Mouse (Mus musculus) heart, postnatal 10 days (tissue): ENCODE measurements around the gene Serpinb3a. TPM values are rescaled to one million over a fixed set of nuclear protein-coding genes. Genes with fewer than 3 reads are reported as not detected.
A peak's percentile ranks its signal among the peaks of the same experiment; 100 is the strongest.
"Not testable (repeated sequence)": the region's sequence is repeated elsewhere in the genome, so short reads cannot be mapped to it uniquely, and the experiment has no call there.

ENCODE experiments used
- DNase-seq, 2 experiments: peaks; one replicate each; pipeline ENCODE4 v3.0.0; 2021
- intact Hi-C: fragments of 180-260 bp; cut with DNase I; formaldehyde crosslinking; loops from one replicate; pipeline ENCODE4 v1.15.1; 2025
- total RNA-seq, 2 experiments: library from RNA; stranded (reverse); gene quantifications; 2 replicates each; pipeline ENCODE4 v1.2.3; 2021

Gene Serpinb3a
- not detected for total RNA-seq

- intact Hi-C loops = no loop called here
- no peak for DNase-seq
These were observed at the start of gene Serpinb3a for GRCm38 (mm10) chr1:107052203-107052602. Gene Serpinb3a (minus strand): TSS chr1:107052303.

GRCm38 (mm10) chr1:107098417-107098816 is 46.3 kb upstream of the Serpinb3a start:
- DNase-seq = no peak
- intact Hi-C loops = no loop called here

- DNase-seq = no peak
- intact Hi-C loops = no loop called here
These were observed 31.3 kb upstream of the Serpinb3a start, which contains the start of gene Serpinb3d for GRCm38 (mm10) chr1:107083406-107083805. Gene Serpinb3d (minus strand): TSS chr1:107083506.

- intact Hi-C loops, DNase-seq: not testable (repeated sequence)
These were observed 17.9 kb downstream of the Serpinb3a start for GRCm38 (mm10) chr1:107034236-107034635.

GRCm38 (mm10) chr1:107025886-107026285 is 26.2 kb downstream of the Serpinb3a start:
- no peak for DNase-seq
- intact Hi-C loops = no loop called here

- no peak for DNase-seq
- intact Hi-C loops = no loop called here
These were observed 36.9 kb downstream of the Serpinb3a start for GRCm38 (mm10) chr1:107015210-107015609.

- DNase-seq = peak; percentile 16 to 29
- intact Hi-C loops = loop anchor here (5.0 kb wide), 1 partner anchor 468 kb away; no protein-coding TSS in a partner anchor
These were observed 37.6 kb downstream of the Serpinb3a start for GRCm38 (mm10) chr1:107014530-107014929.

- intact Hi-C loops = loop anchor here (5.0 kb wide), 1 partner anchor 211 kb away; no protein-coding TSS in a partner anchor
These were observed 45.8 kb downstream of the Serpinb3a start for GRCm38 (mm10) chr1:107006316-107006715.

GRCm38 (mm10) chr1:107001754-107002153 is 50.3 kb downstream of the Serpinb3a start:
- no peak for DNase-seq
- intact Hi-C loops = no loop called here

More at GRCm38 (mm10) chr1:107006316-107006715, 45.8 kb downstream of the Serpinb3a start:
- DNase-seq = no peak

GRCm38 (mm10) chr1:107000424-107000823 is 51.7 kb downstream of the Serpinb3a start:
- DNase-seq = peak; percentile 56 to 59
- intact Hi-C loops = no loop called here

Other genes with a start within 250 kb of the Serpinb3a start
- gene Serpinb5, start 191.1 kb downstream of the Serpinb3a start, total RNA-seq = not detected
- gene Serpinb12, start 117.9 kb downstream of the Serpinb3a start, total RNA-seq = not detected
- gene Serpinb13, start 71.3 kb downstream of the Serpinb3a start, total RNA-seq = not detected
- gene Serpinb3d, start 31.2 kb upstream of the Serpinb3a start, total RNA-seq = not detected
- not detected for gene Serpinb3b, start 226.1 kb upstream of the Serpinb3a start, total RNA-seq
- gene Serpinb3c, start 226.1 kb upstream of the Serpinb3a start, total RNA-seq = not detected